Mouse (Mus musculus) frontal cortex, postnatal 10 days (tissue): ENCODE data around the gene Gnb4.

ENCODE experiments used
- DNase-seq, 2 experiments: peaks; one replicate each; pipeline ENCODE4 v3.0.0; 2022; ENCODE audit warnings: low spot score in 2 of 2, mixed read lengths in 1 of 2

Gene Gnb4

DNA sequence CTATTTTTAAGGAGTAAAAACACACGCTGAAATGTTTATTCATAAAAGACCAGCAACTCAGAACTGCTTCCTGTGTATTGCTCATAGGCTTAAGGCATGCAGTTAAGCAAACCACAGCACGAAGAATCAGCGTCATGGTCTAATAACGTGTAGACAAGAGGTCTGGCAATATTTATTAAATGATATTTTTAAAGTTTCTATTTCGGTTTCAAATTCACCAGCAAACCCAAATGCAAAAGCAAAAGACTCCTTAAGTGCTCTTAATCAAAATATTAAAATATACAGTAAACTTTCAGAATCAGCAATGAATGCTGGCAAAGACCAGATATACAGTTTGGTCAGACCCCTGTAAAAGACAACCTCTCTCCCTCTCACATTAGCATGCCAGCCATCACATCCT is 1.0 kb downstream of the Gnb4 start:
- no peak for DNase-seq

- DNase-seq: no peak
Measured at GRCm38 (mm10) chr3:32614786-32615185, 1.6 kb downstream of the Gnb4 start.

DNA sequence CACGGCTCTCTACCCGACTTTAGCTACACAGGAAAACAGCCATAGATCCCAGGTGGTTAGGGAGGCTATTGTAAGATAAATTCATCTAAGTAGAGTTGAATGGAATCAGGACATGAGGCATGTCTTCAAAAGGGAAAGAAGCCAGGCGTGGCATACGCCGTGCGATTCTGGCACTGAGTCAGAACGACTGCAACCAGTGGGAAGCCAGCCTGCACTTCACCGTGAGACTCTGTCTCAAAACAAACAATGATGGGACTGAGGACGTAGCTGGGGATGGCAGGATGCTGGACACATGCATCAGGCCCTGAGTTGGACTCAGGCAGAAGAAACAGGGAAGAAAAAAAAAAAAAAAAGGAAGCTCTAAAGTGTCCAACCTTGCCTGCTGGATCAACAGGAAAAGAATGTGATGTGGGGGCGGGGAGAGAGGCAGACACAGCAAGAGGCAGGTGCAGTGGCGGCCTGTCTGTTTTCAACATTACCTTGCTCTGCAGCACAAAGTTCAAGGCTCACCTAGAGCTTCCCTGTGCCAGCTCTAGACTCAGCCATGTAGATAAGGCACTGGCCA is 4.7 kb downstream of the Gnb4 start:
- no peak for DNase-seq

DNA sequence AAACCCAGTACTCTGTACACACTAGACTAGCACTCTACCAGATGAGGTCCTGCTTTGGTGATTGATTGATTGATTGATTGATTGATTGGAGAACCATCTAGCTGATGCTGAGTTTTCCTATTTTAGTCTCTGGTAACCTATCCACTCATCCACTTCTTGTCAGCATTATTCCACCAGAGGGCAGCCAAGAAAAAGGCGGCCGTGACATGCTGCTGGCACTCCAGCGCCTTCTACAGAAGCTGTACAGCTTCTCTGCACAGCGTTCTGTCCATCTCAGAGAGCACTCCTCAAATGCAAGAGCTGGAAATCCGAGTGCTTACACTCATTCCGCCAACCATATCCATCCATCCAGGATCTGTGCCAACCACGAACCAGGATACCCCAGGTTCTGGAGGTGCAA is 5.8 kb downstream of the Gnb4 start:
- peak; percentile 35 to 60 for DNase-seq

- DNase-seq: no peak
Measured at GRCm38 (mm10) chr3:32609233-32609632, 7.2 kb downstream of the Gnb4 start.

- no peak for DNase-seq
Measured at GRCm38 (mm10) chr3:32601055-32601454, 15.3 kb downstream of the Gnb4 start.

- DNase-seq: no peak
Measured at GRCm38 (mm10) chr3:32599328-32599727, 17.1 kb downstream of the Gnb4 start.

GRCm38 (mm10) chr3:32595080-32595479 is 21.3 kb downstream of the Gnb4 start:
- no peak for DNase-seq

- no peak for DNase-seq
Measured at GRCm38 (mm10) chr3:32586274-32586673, 30.1 kb downstream of the Gnb4 start.

DNA sequence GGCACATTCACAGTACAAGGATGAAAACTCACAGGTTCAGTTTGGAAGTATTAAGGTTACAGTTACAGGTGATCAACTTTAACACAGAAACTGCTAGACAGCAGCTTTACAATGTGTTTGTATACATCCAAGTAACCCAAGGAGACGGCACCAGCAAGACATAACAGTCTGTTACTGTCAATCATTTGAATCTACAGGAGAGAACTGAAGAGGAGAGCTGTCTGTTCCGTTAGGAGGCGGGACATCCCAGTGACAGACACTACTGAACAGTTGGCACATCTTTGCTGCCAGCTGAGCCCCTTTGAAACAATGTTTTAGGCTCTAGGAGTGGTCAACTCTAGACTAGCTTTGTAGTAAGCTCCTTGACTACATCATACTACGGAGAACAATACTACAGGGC is 32.9 kb downstream of the Gnb4 start:
- no peak for DNase-seq

GRCm38 (mm10) chr3:32581911-32582310 is 34.5 kb downstream of the Gnb4 start:
- no peak for DNase-seq

DNA sequence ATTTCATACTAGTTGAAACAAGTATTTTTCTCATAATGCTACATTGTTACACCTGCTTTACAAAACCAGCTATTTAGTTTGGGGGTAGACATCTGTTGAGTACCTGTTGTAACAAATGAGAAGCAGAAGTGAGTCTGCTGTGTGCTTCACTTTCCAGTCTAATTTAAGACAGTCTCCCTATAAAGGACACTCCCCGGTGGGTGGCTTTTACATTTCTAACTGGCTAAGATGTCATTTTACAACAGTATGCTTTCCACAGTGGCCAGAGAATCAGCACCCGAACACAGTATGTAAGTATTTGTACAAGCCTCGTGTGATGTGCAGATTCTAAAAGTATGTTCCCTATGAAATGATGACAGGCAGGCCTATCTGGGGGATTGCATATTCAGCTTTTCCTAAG is 35.6 kb downstream of the Gnb4 start:
- DNase-seq: no peak

- DNase-seq: no peak
Measured at GRCm38 (mm10) chr3:32578772-32579171, 37.6 kb downstream of the Gnb4 start.

DNA sequence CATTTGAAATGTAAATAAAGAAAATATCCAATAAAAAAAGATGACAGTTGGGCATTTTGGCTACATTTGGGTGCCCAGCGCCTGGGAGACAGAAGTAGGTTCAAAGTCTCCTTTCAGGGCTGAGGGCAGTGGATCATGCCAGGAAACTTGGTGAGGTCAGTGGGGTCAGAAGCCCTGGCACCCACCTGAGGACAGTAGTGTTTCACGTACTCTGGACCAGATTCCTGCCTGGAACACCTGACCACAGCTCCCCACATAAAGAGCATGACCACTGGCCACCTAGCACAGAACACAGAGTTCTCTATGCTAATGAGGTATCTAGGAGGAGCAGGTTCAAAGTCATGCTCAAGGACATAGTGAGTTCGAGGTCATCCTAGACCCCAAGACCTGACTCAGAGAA is 41.2 kb downstream of the Gnb4 start:
- DNase-seq: no peak

DNA sequence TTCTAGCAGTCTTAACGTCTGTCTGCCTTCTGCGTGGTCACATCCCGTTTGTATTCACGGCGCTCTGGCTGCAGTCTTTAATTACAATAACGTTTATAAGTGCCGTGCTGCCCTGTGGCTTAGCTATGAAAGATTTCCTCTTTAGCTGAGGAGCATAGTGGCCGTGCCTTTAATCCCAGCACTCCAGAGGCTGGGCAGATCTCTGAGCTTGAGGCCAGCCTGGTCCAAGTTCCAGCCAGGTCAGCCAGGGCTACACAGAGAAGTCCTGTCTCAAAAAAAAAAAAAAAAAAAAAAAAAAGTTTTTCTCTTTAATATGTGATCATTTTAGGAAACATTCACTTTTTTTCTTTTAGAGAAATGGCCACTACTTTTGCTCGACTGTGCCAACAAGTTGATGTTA is 42.5 kb downstream of the Gnb4 start:
- no peak for DNase-seq

GRCm38 (mm10) chr3:32573086-32573485 is 43.3 kb downstream of the Gnb4 start:
- DNase-seq: no peak

- DNase-seq: no peak
Measured at GRCm38 (mm10) chr3:32563401-32563800, 53.0 kb downstream of the Gnb4 start.

GRCm38 (mm10) chr3:32553061-32553460 is 63.3 kb downstream of the Gnb4 start:
- DNase-seq: no peak

- DNase-seq: no peak
Measured at GRCm38 (mm10) chr3:32538091-32538490, 78.3 kb downstream of the Gnb4 start.

- peak; percentile 15 to 17 for DNase-seq
Measured at GRCm38 (mm10) chr3:32537556-32537955, 78.8 kb downstream of the Gnb4 start.

DNA sequence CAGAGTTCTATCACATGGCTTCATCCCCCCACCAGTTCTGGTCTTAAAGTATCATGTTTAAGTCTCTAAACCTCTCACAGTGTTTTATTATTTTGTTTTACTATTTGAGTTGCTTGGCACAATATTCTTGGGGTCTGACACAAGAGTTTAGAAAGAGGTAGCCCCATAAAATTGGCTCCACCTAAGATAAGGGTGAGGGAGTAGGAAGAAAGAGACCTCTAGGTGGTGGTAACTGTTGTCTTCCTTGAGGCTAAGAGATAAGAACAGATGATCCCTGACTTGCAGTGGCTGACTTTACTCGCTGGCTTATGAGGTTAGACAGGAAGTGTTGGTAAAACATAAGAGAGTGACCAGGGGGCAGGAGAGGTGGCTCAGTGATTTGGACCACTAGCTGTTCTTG is 80.7 kb downstream of the Gnb4 start:
- DNase-seq: no peak
